Mouse (Mus musculus) kidney, postnatal 0 days (tissue): ENCODE results near the gene Slc43a1. TPM values are rescaled to one million over a fixed set of nuclear protein-coding genes. Genes with fewer than 3 reads are reported as not detected.

Experiments used
- ATAC-seq: fragments of 200-750 bp; cut with Nextera tagmentation; replicated peaks from 2 replicates; pipeline ENCODE4 v1.8.0; 2017; ENCODE audit warnings: low read depth, moderate number of reproducible peaks, moderate TSS enrichment, moderate library complexity; ENCODE audit not compliant: low FRiP score
- DNase-seq: peaks from one replicate; pipeline ENCODE4 v3.0.0-alpha.2; 2016; ENCODE audit warnings: low spot score
- H3K27ac ChIP-seq: fragments of 300-500 bp; sonication (generic); 2 replicates; pipeline ENCODE4 v1.5.1; 2014; ENCODE audit warnings: mild to moderate bottlenecking
- H3K27me3 ChIP-seq: fragments of 300-500 bp; sonication (generic); 2 replicates; pipeline ENCODE4 v1.6.1; 2014; ENCODE audit warnings: low read length, mixed read lengths; ENCODE audit not compliant: insufficient read depth
- H3K36me3 ChIP-seq: fragments of 300-500 bp; sonication (generic); 2 replicates; pipeline ENCODE4 v1.6.1; 2014; ENCODE audit warnings: low read length, mixed read lengths; ENCODE audit not compliant: insufficient read depth
- H3K4me1 ChIP-seq: fragments of 300-500 bp; sonication (generic); replicated peaks from 2 replicates; pipeline ENCODE4 v1.6.1; 2014; ENCODE audit warnings: antibody characterized with exemption, low read length, mixed read lengths; ENCODE audit not compliant: insufficient read depth
- H3K4me2 ChIP-seq: fragments of 300-500 bp; sonication (generic); 2 replicates; pipeline ENCODE4 v1.6.1; 2014; ENCODE audit warnings: mild to moderate bottlenecking, low read length, moderate library complexity, mixed read lengths
- H3K4me3 ChIP-seq: fragments of 300-500 bp; sonication (generic); replicated peaks from 2 replicates; pipeline ENCODE4 v1.5.1; 2014; ENCODE audit warnings: low read depth, low read length
- H3K9ac ChIP-seq: fragments of 300-500 bp; sonication (generic); 2 replicates; pipeline ENCODE4 v1.6.1; 2014; ENCODE audit warnings: low read depth, low read length
- H3K9me3 ChIP-seq: fragments of 300-500 bp; sonication (generic); replicated peaks from 2 replicates; pipeline ENCODE4 v1.6.1; 2016; ENCODE audit warnings: low read length, inconsistent platforms, mixed read lengths
- CTCF ChIP-seq: IDR thresholded peaks from 2 replicates; pipeline ENCODE4 v1.5.1; 2016; ENCODE audit warnings: antibody characterized with exemption, low read depth, mild to moderate bottlenecking, moderate library complexity
- WGBS: fragments of 180-500 bp; shearing (Covaris S2); extraction: QIAGEN DNeasy Blood & Tissue Kit; methylation state at CpG from one replicate; pipeline ENCODE4 v1.1.7; 2014; 5-methylcytosine and 5-hydroxymethylcytosine counted together
- polyA plus RNA-seq: library from polyadenylated mRNA; unstranded; fragments of >200 nt; fragmentation: Nextera tagmentation; extraction: Ambion mirVana; gene quantifications from 2 replicates; pipeline ENCODE4 v1.2.1, GENCODE M21; 2015

Slc43a1 gene
- polyA plus RNA-seq, 1 experiment from 2014 or later: 8.5 TPM

- Histone ChIP-seq H3K9ac (no peak overlapping the region), H3K27ac (no peak overlapping the region), H3K4me1 (no peaks in the 10 kb centered on the region), H3K4me3 (no peak overlapping the region), H3K36me3 (0 out of 2 replicates have a peak, but pooled peaks cover 4% of the 10 kb centered on the region), H3K9me3 (no peaks in the 10 kb centered on the region), H3K4me2 (no peak overlapping the region), H3K27me3 (no peaks in the 10 kb centered on the region)
- peak; percentile 11; the same call in 1 of the 2 replicates for ATAC-seq
- DNase-seq: no peak
- no peak for TF ChIP-seq CTCF
- WGBS: 77% methylated on average over 6 of the region's 6 CpGs
Measured at GRCm38 (mm10) chr2:84810526-84810885, 28.1 kb upstream of the Slc43a1 start.

DNA sequence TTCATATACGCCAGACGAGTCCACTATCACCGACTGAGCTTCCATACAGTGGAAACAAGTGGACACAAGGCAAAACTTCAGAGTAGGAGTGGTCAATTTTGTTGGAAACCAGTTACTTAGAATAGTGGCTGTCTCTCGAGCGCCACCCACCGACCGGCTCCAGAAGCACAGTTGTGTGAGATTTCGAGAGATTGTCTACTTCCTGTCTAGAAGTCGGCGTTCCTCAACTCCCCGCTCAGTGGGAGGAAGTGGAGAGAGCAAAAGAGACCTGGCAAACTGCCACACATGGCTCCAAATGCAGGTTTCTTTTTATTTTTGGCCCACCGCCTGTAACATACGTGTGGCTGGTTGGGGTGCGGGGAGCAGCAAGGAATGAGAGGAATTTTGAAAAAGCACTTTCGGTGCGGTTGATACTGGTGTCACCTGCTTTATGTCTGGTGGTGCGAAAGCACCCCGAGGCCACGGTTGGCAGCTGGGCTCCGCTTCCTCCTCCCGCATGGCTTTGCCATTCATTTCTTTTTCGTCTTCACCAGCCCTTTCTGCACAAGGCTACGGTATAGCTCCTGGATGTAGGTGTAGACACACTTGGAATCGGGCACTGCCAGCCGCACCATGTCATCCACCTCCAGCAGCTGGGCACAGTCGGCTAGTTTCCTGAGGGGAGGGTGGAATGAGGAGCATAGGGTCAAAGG is 27.6 kb upstream of the Slc43a1 start:
- TF ChIP-seq CTCF: peak; percentile 87
- no peaks in the 10 kb centered on the region for H3K27me3 ChIP-seq
- H3K27ac ChIP-seq: no peak overlapping the region
- H3K4me2 ChIP-seq: peak overlapping the region; percentile 39
- H3K9me3 ChIP-seq: no peaks in the 10 kb centered on the region
- 0 out of 2 replicates have a peak, but pooled peaks cover 4% of the 10 kb centered on the region for H3K36me3 ChIP-seq
- ATAC-seq (peak; percentile 81), DNase-seq (peak; percentile 96)
- H3K9ac ChIP-seq: no peak overlapping the region
- 0 out of 2 replicates have a peak overlapping the region, but pooled peaks have one; percentile 1 for H3K4me3 ChIP-seq
- H3K4me1 ChIP-seq: no peaks in the 10 kb centered on the region
- WGBS: 26% methylated on average over 26 of the region's 26 CpGs

DNA sequence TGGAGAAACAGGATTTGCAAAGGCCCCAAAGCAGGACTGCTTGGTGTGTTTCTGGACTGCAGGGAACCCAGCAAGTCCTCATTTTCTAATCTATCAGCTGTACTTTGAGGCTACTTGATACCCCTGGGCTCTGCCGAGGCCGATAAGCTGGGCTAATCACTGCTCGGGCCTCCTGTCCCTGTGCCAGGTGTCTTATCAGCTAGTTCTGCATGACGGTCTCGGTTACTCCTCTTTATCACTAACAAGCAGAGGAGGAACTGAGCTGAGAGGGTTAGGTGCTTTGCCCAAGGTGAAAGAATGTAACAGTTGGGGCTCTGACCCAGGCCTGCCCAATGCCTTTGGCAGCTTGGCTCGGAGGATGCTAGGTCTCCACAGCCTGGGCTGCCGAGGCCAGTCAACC is 26.8 kb upstream of the Slc43a1 start:
- no peak for DNase-seq
- H3K27me3 ChIP-seq: no peaks in the 10 kb centered on the region
- H3K4me2 ChIP-seq: no peak overlapping the region
- no peak for ATAC-seq
- no peak overlapping the region for H3K9ac ChIP-seq
- no peak overlapping the region for H3K4me3 ChIP-seq
- no peaks in the 10 kb centered on the region for H3K4me1 ChIP-seq
- 0 out of 2 replicates have a peak, but pooled peaks cover 4% of the 10 kb centered on the region for H3K36me3 ChIP-seq
- H3K27ac ChIP-seq: no peak overlapping the region
- TF ChIP-seq CTCF: no peak
- no peaks in the 10 kb centered on the region for H3K9me3 ChIP-seq
- WGBS: 69% methylated on average over 7 of the region's 7 CpGs

- 0 out of 2 replicates have a peak, but pooled peaks cover 4% of the 10 kb centered on the region for H3K36me3 ChIP-seq
- H3K27me3 ChIP-seq: no peaks in the 10 kb centered on the region
- no peak overlapping the region for H3K27ac ChIP-seq
- TF ChIP-seq CTCF: no peak
- DNase-seq: no peak
- WGBS: 81% methylated on average over 6 of the region's 6 CpGs
- no peaks in the 10 kb centered on the region for H3K4me1 ChIP-seq
- ATAC-seq: no peak
- H3K9ac ChIP-seq: no peak overlapping the region
- no peak overlapping the region for H3K4me3 ChIP-seq
- no peaks in the 10 kb centered on the region for H3K9me3 ChIP-seq
- H3K4me2 ChIP-seq: no peak overlapping the region
Measured at GRCm38 (mm10) chr2:84812676-84813075, 26.0 kb upstream of the Slc43a1 start.

DNA sequence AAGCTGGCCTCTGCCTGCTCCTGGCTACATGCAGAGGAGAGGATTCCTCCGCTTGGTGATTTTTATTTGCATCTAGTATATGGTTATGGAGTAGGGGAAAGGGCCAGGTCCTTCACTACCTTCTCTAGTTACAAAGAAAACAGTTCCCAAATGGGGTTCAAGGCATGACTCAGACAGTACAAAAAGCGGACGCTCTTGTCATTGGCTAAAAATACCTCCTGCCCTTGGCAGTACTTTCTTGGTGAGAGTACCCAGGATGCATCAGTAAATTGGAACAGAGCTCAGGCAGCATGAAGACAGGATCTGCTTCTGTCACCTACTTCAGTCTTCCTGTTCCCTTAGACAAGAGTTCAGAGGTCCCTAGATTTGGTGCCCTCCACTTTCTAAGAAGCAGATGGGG is 18.8 kb upstream of the Slc43a1 start:
- no peak overlapping the region for H3K9ac ChIP-seq
- no peaks in the 10 kb centered on the region for H3K27me3 ChIP-seq
- no peak overlapping the region for H3K4me2 ChIP-seq
- H3K36me3 ChIP-seq: no peaks in the 10 kb centered on the region
- no peak for TF ChIP-seq CTCF
- WGBS: 17% methylated on average over 3 of the region's 3 CpGs
- DNase-seq (no peak), ATAC-seq (no peak)
- H3K4me1 ChIP-seq: no peaks in the 10 kb centered on the region
- H3K9me3 ChIP-seq: no peaks in the 10 kb centered on the region
- H3K4me3 ChIP-seq: no peak overlapping the region
- H3K27ac ChIP-seq: no peak overlapping the region

GRCm38 (mm10) chr2:84822552-84822951 is 16.1 kb upstream of the Slc43a1 start, which contains the start of gene Smtnl1:
Gene Smtnl1, minus strand, starts transcription at chr2:84822652.
- no peak within 1 kb of the TSS for H3K9ac ChIP-seq
- no peak within 1 kb of the TSS for H3K27ac ChIP-seq
- H3K4me1 ChIP-seq: peaks cover 4% of the 10 kb centered on the region; the same call in 1 of the 2 replicates
- H3K9me3 ChIP-seq: no peaks in the 10 kb centered on the region
- WGBS: 43% methylated on average over 13 of the region's 13 CpGs
- ATAC-seq (no peak), DNase-seq (no peak)
- H3K4me2 ChIP-seq: no peak within 1 kb of the TSS
- no peaks in the 10 kb centered on the region for H3K36me3 ChIP-seq
- TF ChIP-seq CTCF: no peak
- H3K4me3 ChIP-seq: no peak within 1 kb of the TSS
- no peaks in the 10 kb centered on the region for H3K27me3 ChIP-seq
